Mouse (Mus musculus) G1E (cell line): ENCODE results near the gene Clptm1.

Source experiments
- CTCF ChIP-seq: IDR thresholded peaks from 2 replicates; pipeline ENCODE4 v1.5.1; 2012; ENCODE audit warnings: low read depth, low read length, inconsistent platforms, mixed read lengths
- TAL1 ChIP-seq: conservative IDR thresholded peaks from 2 replicates; pipeline ENCODE4 v1.6.1; 2012; ENCODE audit warnings: low read depth, low read length, inconsistent platforms, mixed read lengths

DNA sequence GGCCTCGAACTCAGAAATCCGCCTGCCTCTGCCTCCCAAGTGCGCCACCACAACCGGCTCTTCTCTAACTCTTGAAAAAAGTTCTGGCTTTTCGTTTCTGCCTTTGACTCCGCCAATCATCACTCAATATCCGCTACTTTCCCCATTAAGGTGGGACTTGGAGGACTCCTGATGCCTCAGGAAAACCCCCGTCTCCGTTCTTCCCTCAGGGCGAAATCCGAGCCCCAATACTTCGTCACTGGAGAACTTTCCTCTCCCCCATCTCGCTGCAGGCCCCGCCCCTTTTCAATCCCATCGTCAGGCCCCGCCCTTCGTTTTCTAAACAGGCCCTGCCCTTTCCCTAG is 36.7 kb downstream of the Clptm1 start:
- no peak for TF ChIP-seq CTCF
- no peak for TF ChIP-seq TAL1
